Mouse (Mus musculus): ENCODE data around the gene Lekr1. TPM values are rescaled to one million over a fixed set of nuclear protein-coding genes. Genes with fewer than 3 reads are reported as not detected.

Gene Lekr1
- total and polyA plus RNA-seq, 2 experiments from 2014 or later: 5.6 to 9.1 TPM

- H3K4me3 ChIP-seq (ENCODE audit: low read depth, low read length): no peak overlapping the region
These were observed 203.7 kb downstream of the Lekr1 start for GRCm38 (mm10) chr3:65869724-65870123.

GRCm38 (mm10) chr3:65871188-65871603 is 205.2 kb downstream of the Lekr1 start:
- Histone ChIP-seq H3K4me1 (ENCODE audit: control insufficient read depth, insufficient read depth) (peaks cover 35% of the 10 kb centered on the region), H3K4me3 (ENCODE audit: low read depth, low read length) (no peak overlapping the region), H3K27ac (ENCODE audit: low read depth) (peak overlapping the region; percentile 91), H3K4me2 (ENCODE audit: low read depth, low read length) (no peak overlapping the region), H3K9ac (replicated peaks; ENCODE audit: low read depth, low read length) (no peak overlapping the region; the same call in 1 of the 2 replicates), H3K9me3 (replicated peaks; ENCODE audit: control insufficient read depth, low read length) (no peaks in the 10 kb centered on the region), H3K27me3 (ENCODE audit: control insufficient read depth, insufficient read depth, low read length) (no peaks in the 10 kb centered on the region), H3K36me3 (replicated peaks; ENCODE audit: control insufficient read depth, insufficient read depth, low read length) (no peaks in the 10 kb centered on the region)
- DNase-seq (ENCODE audit: low spot score) (peak; percentile 86), ATAC-seq (ENCODE audit: insufficient read depth, low read depth) (peak; percentile 97)
- TF ChIP-seq EP300 (IDR thresholded peaks at IDR 0.05; ENCODE audit: low read depth): 0 out of 2 replicates have a peak, but pooled peaks have one; percentile 57
- TF ChIP-seq CTCF (IDR thresholded peaks at IDR 0.05; ENCODE audit: low read depth): no peak
- WGBS: 7% methylated on average over 12 of the region's 12 CpGs

More at GRCm38 (mm10) chr3:65869724-65870123, 203.7 kb downstream of the Lekr1 start:
- Histone ChIP-seq H3K27ac (ENCODE audit: low read depth) (no peak overlapping the region), H3K4me2 (ENCODE audit: low read depth, low read length) (no peak overlapping the region), H3K9me3 (replicated peaks; ENCODE audit: control insufficient read depth, low read length) (no peaks in the 10 kb centered on the region), H3K36me3 (replicated peaks; ENCODE audit: control insufficient read depth, insufficient read depth, low read length) (no peaks in the 10 kb centered on the region), H3K27me3 (ENCODE audit: control insufficient read depth, insufficient read depth, low read length) (no peaks in the 10 kb centered on the region), H3K9ac (replicated peaks; ENCODE audit: low read depth, low read length) (no peak overlapping the region), H3K4me1 (ENCODE audit: control insufficient read depth, insufficient read depth) (peaks cover 35% of the 10 kb centered on the region)
- WGBS: 64% methylated on average over 6 of the region's 6 CpGs
- ATAC-seq (ENCODE audit: insufficient read depth, low read depth) (no peak), DNase-seq (ENCODE audit: low spot score) (no peak)
- TF ChIP-seq EP300 (IDR thresholded peaks at IDR 0.05; ENCODE audit: low read depth) (no peak), CTCF (IDR thresholded peaks at IDR 0.05; ENCODE audit: low read depth) (no peak)

GRCm38 (mm10) chr3:65871609-65872272 is 205.7 kb downstream of the Lekr1 start:
- no peak for ATAC-seq (ENCODE audit: insufficient read depth, low read depth)
- no peaks in the 10 kb centered on the region for H3K36me3 ChIP-seq (replicated peaks; ENCODE audit: control insufficient read depth, insufficient read depth, low read length)
- no peak for TF ChIP-seq EP300 (IDR thresholded peaks at IDR 0.05; ENCODE audit: low read depth)
- peaks cover 35% of the 10 kb centered on the region for H3K4me1 ChIP-seq (ENCODE audit: control insufficient read depth, insufficient read depth)
- H3K27me3 ChIP-seq (ENCODE audit: control insufficient read depth, insufficient read depth, low read length): no peaks in the 10 kb centered on the region
- H3K27ac ChIP-seq (ENCODE audit: low read depth): peak overlapping the region; percentile 91
- no peak overlapping the region for H3K9ac ChIP-seq (replicated peaks; ENCODE audit: low read depth, low read length)
- DNase-seq (ENCODE audit: low spot score): no peak
- H3K4me3 ChIP-seq (ENCODE audit: low read depth, low read length): no peak overlapping the region
- WGBS: 43% methylated on average over 10 of the region's 10 CpGs
- no peaks in the 10 kb centered on the region for H3K9me3 ChIP-seq (replicated peaks; ENCODE audit: control insufficient read depth, low read length)
- no peak overlapping the region for H3K4me2 ChIP-seq (ENCODE audit: low read depth, low read length)

- no peaks in the 10 kb centered on the region for H3K36me3 ChIP-seq (replicated peaks; ENCODE audit: control insufficient read depth, insufficient read depth, low read length)
- no peak overlapping the region for H3K4me3 ChIP-seq (ENCODE audit: low read depth, low read length)
- no peaks in the 10 kb centered on the region for H3K9me3 ChIP-seq (replicated peaks; ENCODE audit: control insufficient read depth, low read length)
- ATAC-seq (ENCODE audit: insufficient read depth, low read depth) (no peak), DNase-seq (ENCODE audit: low spot score) (no peak)
- TF ChIP-seq EP300 (IDR thresholded peaks at IDR 0.05; ENCODE audit: low read depth): no peak
- no peak for TF ChIP-seq CTCF (IDR thresholded peaks at IDR 0.05; ENCODE audit: low read depth)
- H3K27me3 ChIP-seq (ENCODE audit: control insufficient read depth, insufficient read depth, low read length): no peaks in the 10 kb centered on the region
- no peak overlapping the region for H3K4me2 ChIP-seq (ENCODE audit: low read depth, low read length)
- WGBS: 62% methylated on average over 13 of the region's 13 CpGs
- H3K4me1 ChIP-seq (ENCODE audit: control insufficient read depth, insufficient read depth): peaks cover 35% of the 10 kb centered on the region
- no peak overlapping the region for H3K27ac ChIP-seq (ENCODE audit: low read depth)
- H3K9ac ChIP-seq (replicated peaks; ENCODE audit: low read depth, low read length): no peak overlapping the region
These were observed 207.2 kb downstream of the Lekr1 start for GRCm38 (mm10) chr3:65873093-65873830.

Small RNA genes lying within 50 kb of the gene (microRNA-seq; reads per million reads assigned to microRNA genes)
- gene Mir8120: 0.71 reads per million

Other genes starting within 250 kb of the Lekr1 start
- gene Tiparp, start 137.8 kb upstream of the Lekr1 start, total RNA-seq (2014; rRNA removed; ENCODE audit: low replicate concordance): 12.8 and 21.8 TPM in 2 replicates
- 14.2 and 15.2 TPM in 2 replicates for gene Tiparp, start 137.8 kb upstream of the Lekr1 start, polyA plus RNA-seq (2015; fragmentation: Nextera tagmentation; extraction: Ambion mirVana)

All from heart, postnatal 0 days (tissue).